Mouse (Mus musculus) thymus, postnatal 4 days (tissue): ENCODE results near the gene Fam107b.

Source experiments
- DNase-seq: peaks from one replicate; pipeline ENCODE4 v3.0.0; 2021

Fam107b gene

DNA sequence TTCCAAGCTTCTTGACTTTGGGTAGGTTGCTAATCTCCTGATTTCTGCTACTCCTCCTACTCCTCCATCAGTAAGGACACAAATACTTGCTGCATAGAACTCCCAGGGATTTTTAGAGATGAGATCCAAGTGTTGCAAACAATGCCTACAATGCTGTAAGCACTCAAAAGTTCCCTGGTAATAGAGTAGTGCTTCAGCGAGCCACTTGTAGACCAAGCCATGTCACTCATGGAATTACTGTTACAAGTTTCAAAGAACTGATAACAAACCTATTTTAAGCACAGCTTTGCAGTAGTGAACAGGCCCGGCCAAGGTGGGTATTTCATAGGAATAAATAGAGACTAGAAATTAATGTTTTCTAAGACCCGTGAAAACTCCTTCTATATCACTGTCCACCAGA lies 174.8 kb downstream of the Fam107b start:
- no peak for DNase-seq

DNA sequence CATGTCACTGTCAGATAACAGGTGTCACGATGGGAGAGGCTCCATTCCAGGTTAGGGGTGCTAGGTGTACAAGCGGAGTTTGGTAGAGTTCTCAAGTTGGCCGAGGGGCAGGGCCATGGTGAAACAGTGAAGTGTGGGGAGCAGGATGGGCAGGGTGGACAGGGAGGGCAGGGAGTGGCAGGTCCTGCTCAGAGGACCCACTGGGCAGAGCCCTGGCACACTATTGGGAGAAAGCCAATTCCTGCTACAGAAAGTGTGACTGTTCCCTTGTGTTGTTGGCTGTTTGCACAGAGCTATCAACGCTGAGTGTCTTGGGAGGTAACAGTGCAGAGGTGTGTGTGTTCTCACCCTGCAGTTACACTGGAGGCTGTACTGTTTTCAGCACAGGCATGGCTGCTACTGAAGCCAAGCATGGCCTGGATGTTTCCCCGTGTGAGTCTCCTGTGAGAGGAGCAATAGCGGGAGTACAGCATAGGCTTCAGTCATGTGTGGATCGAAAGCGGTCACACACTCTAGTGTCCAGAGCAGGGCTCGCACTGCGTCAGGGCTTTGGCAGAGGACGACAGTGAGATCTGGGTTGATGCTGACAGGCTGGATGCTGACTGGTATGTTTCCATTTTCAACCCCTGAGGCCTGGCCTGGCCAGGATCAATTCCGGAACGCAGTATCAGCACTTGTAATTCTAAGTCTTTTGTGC lies 175.8 kb downstream of the Fam107b start:
- DNase-seq = peak; percentile 5

DNA sequence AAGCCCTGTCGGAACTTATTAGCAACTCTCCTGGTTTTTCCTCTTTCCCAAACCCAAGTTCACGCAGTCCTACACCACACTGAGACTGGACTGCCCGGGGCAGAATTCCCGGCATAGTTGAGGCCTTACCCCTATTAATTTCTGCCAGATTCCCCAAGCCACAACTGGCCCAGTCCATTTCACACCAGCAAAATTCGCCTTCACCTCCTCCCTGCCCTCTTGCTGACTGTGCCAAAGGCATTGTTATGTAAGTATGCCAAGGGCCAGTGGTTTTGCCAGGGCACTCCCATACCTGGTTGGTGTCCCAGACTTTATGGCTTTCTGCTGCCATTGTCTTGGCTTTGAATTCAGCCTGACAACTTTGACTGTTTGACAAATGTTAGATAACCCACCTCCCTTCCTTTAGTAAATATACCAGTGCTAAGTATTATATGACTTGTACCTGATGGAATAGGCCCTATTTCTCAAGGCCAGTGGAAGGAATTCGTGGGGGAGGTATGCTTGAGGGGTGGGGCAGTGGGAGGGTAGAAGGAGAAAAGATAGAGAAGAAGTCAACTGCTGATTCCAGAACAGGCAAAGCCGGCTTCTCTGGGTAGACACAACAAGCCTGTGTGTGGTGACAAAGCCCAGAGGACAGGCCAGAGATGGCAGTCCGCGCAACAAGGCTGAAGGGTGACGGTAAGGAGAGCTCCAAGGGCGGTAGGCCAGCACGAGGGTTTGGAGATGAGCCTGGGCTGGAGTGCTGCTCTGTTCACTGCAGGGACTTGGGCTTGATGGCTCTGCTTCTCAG lies 178.6 kb downstream of the Fam107b start:
- DNase-seq = peak; percentile 4

DNA sequence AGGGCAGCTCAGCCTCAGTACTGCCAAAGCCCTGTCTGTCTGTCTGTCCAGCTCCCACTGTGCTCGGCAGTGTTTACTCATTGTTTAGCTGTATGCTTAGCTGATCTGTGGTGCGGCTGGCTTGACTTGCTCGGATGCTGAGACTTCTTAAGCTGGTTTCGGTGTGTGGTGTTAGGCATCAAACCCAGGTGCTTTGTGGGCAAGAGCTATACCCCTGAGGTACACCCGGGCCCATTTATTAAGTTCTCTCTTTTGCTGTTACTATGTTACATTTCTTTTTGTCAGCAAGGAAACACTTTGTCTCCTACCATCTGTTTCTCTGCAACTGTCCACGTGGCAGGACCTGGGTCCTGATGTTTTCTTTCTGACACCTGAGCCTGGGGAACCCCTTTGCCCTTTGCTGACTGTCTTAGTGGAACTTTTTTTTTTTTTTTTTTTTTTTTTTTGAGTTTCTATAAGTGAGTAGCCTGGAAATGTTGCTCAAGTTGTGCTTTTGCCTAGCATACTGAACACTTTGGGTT lies 179.3 kb downstream of the Fam107b start:
- peak; percentile 39 for DNase-seq

DNA sequence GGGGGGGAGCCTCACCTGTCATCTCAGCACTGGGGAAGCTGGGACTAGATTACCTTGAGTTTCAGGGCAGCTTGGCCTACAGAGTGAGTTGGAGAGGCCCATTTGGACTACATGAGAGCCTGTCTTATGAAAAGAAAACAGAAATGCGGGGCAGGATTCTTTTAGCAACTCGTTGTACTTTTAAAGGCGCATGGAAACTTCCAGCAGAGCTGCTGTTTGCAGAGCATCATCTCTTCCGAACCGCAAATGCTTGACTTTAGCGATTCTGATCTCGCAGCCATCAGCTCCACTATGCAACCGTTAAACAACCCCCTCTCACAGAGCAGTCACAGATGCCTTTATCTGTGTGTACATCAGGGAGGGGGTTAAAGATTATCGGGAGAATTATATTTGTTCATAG lies 179.8 kb downstream of the Fam107b start:
- DNase-seq = peak; percentile 2

DNA sequence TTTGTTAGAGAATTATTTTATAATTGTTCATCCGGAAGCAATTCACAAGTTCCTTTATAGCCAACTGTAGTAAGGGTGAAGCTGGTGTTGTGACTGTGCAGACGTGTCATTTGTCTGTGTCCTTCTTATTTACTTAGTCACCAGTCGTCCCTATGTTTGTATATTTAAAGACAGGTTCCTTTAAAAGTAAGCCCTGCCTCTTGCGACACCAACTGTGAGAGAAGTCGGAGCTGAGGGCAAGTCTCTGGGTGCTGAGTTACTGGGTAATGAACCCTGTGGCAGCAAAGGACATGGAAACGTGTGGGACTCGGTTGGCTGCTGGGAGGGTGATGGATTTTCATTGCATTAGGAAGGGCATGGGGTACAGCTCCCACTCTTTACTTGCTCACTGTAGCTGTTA lies 182.1 kb downstream of the Fam107b start:
- DNase-seq = peak; percentile 10

DNA sequence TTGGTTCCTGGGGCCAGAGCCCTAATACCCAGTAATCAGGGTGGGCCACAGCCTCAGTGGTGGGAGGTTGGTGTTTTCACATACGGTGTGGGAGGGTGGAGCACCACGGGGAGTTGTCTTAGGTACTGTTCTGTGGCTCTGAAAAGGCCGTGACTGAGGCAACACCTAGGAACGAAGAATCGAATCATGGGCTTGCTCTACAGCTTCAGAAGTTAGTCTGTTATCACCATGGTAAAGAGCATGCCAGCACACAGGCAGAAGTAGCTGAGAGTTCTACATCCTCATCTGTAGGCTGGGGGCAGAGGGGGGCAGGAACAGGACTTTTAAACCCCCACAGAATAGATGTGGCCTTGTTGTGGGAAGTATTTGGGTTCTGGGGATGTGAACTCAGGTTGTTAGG lies 182.6 kb downstream of the Fam107b start:
- peak; percentile 6 for DNase-seq

DNA sequence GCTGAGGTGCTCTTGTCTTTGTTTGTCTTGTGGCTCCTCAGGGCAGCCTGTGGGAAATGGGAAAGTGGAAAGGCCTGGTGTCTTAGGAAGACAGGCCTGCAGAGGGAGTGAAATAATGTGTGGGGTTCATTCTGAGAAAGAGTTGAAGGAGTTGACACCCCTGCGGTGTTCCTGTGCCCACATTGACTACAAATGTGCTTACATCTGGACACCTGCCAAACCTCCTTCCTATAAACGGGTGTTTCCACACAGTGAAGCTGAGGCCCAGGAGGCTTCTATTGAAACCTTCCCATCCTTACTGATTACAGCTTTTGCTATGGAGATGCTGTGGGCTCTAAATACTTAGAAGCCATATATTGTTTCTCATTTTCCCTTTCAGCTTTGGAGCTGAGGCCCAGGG lies 183.5 kb downstream of the Fam107b start:
- DNase-seq = peak; percentile 22

DNA sequence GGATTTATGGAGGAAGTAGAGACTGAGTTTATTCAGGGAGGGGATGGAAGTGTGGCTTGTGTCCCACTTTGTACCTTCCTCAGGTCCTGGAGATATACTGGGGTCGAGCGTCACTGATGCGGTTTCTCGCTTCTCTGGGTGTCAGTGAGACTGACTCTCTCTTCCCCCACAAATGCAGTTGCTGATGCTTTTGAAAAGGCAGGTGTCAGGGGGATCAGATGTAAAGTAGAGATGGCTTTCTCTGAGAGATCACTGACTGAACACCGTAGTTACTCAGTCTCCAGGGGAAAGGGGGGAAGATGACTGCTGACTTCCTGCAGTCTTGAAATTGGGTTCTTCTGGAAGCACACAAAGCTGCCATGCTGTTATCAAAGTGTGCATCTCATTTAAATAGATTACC lies 185.6 kb downstream of the Fam107b start:
- DNase-seq = peak; percentile 30

DNA sequence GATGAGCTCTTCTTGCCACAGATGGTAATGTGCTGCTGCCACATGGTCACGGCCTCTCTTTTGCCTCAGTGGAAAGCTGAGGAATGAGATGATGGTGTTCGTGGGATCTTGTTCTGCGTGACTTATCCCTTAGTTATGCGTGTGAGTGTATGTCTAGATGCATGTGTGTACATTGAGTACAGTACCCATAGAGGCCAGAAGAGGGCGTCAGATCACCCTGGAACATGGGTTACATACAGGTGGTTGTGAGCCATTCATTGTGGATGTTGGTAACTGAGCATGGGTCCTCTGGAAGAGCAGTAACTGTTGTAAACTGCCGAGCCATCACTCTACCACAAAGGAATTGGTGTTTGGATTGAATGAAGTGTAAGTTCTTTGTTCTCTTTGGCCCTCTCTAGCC lies 188.1 kb downstream of the Fam107b start:
- DNase-seq = no peak

DNA sequence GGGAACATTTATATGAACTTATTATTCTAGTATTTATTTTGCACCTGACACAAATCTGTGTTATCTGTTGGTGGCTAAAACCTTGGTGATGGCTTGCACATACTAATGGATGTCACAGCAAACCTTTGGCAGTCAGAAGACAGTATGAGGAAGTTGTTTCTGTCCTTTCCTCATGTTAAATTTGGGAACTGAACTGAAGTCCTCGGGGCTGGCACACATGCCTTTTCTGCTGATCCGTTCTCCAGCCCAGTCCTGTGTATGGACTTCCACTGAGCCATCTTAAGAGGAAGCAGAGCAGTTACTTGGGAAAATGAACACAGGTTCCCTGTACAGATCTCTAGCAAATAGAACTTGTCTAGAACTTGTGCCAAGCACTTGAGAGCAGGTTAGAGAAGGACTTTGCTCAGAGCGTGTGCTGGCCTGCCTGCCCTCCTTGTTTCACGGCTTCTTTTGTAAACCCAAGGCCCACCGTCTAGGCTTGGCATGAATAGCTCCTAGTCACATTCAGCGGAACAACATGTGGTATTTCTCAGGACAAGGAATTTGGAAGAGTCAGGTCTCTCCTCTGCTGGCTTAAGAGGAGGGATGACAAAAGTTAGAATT lies 190.0 kb downstream of the Fam107b start:
- DNase-seq = peak; percentile 6

DNA sequence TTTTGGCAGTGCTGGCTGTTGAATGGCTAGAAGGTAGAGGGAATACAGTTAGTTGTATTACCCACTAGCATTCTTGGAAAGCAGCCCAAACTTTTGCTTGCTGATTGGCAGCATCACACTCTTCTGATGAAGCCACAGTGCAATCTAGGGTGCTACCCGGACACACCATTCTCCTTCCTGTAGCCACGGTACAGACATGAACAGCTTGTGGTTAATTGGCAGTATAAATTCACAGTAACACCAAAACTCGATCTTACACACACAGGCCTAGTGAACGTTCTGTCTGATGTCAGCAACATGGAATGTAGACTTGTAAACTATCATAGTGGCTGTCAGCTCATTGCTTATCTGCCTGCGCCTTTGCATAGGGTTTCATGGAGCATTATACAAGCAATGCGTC lies 193.8 kb downstream of the Fam107b start:
- peak; percentile 3 for DNase-seq

DNA sequence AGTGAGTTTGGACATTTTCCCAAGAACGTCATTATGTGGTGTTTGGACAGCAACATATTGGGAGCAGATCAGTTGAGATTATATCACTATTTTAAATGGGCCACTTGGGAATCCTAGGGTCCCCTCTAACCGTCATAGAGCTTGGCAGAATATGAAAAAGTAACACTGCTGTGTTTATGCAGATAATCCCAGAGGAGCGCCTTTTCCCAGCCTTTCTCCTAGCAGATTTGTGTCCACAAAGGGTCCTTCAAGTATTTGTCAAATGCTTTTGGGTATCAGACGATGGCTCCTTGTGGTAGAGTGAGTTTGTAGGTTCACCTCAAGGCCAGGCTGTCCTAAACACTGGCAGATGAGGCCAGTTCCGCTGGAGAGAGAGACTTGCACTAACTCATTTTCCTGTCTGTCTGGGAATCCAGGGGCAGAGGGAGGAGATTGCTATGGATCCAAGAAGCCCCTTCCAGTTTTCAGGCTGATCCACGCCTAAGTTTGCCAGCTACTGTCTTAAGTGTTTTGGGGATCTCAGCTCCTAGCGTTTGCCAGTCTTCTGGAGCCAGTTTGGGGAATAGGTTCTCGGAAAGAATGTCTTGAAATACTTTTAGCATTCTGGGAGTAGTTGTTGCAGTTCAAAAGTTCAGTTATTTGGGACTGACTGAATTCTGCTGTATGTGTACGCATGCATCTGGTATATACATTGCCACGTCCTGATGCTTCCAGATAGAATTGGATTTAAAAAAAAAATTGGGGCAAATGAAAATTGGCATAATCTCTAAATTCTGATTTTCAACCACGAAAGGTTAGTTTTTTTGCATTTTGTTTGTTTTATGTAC lies 195.9 kb downstream of the Fam107b start:
- peak; percentile 3 for DNase-seq

DNA sequence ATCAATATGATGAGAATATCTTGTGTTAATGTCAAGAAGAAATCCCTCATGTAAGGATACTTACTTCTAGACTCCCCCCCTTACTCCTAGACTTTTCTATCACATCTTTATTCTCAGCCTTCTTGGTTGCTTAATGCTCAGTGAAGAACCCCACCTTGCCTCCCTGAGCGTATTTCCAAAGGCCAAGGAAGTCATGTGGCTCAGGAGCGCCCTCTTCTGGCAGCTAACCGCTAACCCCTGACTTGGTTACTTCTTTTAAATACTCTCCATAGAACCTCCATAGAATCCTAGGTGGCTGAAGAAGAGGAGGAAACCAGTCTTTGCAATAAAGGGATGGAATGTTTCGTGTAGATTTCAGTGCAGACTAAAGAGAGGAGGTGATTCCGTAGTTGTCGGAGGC lies 199.0 kb downstream of the Fam107b start:
- DNase-seq = peak; percentile 90

DNA sequence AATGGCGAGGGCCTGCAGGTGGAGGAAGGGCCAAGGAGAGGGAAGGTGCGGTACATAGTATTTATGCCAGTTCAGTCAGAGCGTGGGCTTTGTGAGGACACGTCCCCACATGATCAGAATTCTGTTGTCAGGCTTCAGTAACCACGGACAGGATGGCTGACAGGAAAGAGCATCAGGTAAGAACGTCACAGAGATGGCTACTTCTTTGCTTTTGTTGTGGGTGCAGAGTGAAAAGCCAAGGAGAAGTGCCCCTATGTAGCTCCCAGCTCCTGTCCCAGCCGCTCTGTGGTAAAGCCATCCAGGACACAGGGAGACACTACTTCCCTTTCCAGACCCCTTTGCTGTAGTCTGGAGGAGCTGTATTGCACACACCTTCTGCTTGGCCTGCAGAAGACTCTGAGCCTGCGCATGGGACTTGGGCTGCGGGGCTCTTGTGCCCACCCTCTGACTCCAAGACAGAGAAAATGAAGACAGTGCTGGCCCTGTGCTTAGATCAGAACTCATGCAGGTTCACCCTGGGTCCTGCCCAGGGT lies 199.6 kb downstream of the Fam107b start:
- DNase-seq = no peak

DNA sequence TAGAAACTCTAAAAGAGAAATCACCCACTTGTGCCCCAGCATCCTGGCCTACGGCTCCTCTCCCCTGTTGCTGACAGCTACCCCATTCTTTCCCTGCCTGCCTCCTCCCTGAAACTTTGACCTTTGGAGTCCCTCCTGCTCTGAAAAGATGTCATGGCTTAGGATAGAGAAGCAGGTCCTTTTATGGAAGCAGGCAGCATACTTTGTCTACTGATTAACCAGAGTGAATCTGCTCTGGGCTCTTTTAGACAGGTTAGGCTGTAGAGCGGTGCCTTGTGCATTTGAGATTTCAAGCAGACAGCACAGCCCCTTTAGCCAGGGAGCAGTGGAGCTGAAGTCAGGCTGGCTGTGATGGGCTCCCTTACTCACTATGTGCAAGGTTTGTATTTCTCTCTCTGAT lies 200.1 kb downstream of the Fam107b start:
- DNase-seq = no peak

DNA sequence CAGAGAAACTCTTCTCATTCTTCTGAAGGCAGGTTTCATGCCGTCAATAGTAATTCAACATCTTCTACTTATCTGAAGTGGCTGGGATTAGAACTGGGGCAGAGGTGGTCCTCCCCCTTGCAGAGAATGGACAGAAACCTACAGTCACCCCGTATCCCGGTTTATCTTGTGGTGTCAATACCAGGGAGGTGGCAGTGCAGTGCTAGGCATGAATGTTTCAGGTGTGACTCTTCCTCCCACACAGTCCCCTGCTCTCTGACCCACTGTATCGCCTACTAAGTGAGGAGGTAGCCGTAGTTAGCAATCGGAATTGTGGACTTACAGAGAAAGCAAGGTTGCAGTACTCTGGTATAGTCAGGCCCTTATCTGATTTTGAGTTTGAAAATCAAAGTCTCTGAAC lies 201.2 kb downstream of the Fam107b start:
- no peak for DNase-seq

DNA sequence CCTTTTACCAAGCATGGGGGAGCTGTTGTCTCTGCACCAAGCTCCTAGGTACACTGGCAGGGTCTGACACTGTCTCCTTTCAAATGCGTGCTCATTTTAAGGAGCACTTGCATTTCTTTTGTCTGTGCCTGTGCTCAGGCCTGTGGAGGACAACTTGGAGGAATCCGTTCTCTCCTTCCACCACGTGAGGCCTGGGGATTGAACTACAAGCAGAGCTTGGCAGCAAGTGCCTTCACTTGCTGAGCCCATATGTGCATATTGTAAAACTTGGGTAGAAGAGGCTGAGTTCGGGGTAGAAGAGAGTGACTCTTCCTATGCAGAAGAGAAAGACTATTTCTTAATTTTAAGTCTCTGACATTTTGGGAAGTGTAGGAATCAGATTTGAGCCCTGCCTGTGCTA lies 202.8 kb downstream of the Fam107b start:
- DNase-seq = no peak

DNA sequence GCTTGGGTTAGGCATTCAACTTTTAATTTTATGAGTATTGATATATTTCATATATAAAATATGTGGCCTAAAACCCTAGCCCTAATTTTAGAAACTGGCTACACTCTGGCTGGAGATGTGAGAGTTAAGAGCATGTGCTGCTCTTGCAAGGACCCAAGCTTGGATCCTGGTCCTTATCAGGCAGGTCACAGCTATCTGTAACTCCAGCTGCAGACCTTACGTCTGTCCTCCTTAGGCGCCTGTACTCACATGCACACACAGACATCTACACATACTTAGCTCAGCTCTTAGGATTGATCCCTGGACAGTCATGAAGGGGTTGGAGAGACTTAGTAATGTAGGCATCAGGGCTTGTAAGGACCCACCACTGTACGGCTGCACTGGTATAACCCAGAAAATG lies 205.3 kb downstream of the Fam107b start:
- no peak for DNase-seq

DNA sequence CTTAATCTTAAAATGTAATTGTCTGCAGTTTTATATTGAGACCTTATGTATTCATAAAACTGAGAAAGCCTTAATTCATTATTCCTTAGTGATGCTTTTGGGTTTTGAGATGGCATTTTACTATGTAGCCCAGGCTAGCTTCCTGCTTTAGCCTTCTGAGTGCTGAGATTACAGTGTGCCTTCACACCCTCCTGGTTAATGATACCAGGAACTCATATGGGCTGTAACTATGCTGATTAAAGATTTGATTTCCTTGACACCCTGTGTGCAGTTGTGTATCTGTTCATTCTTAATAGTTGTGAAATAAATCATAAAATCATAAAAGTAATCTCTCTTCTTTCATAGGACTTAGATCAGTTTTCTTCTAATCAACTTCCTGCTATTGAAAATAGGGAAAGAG lies 205.8 kb downstream of the Fam107b start:
- no peak for DNase-seq

DNA sequence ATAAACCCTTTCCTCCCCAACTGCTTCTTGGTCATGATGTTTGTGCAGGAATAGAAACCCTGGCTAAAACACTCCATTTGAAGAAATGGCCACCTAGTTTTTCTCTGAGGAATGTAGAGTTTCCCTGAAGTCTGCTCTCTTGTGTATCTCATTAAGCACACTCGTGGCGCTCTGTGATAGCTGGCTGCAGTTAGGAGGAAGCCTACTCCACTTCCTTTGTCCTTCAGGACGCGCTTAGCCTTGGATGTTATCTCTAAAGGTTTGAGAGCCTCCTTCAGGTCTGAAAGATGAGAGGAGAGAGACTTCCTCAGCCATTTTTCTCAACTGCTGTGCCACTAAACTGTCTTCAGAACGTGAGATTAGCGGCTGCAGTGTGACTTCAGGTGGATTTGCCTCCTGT lies 207.4 kb downstream of the Fam107b start:
- no peak for DNase-seq

DNA sequence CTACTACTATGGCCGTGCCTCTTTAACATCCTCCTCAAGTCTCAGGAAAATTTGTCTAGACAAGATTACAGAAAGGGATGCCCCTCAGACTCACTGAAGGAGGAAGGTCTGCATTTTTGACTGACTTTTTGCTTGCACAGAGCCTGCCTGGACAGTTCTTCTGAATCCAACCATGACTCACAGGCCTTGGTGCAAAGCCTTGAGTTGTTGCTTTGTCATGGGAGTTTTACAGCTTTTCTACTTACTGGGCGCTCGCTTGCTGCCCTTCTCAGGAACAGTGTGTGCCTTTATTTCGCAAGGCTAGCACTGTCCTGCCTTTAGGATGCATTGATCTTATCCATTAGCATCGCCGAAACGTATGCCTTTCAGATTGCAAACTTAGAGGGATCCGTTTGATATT lies 215.3 kb downstream of the Fam107b start:
- DNase-seq = no peak
